10 mouse cellular contexts compared by ENCODE assay signal in genomic region chr8:121695585-121696184, GRCm38 (mm10). TPM values are rescaled to one million over a fixed set of nuclear protein-coding genes. Genes with fewer than 3 reads are reported as not detected.
DNase-seq lines count a peak whose midpoint lies in the region; ATAC-seq and TF ChIP-seq lines count a peak whose summit lies in the region.
"Had no signal": no experiment of that assay in that cellular context is flagged by ENCODE, and none has a peak within 500 bp of the region (broad histone marks: within the 10 kb centered on the region; RNA-seq: fewer than 3 reads in every experiment).

No protein-coding gene starts in this region.

- H3K4me3 ChIP-seq in myocyte: no peak overlapping the region
- H3K4me3 ChIP-seq in hindbrain, embryonic 11.5 days (ENCODE audit: low read depth, low read length): no peak overlapping the region
- H3K4me3 ChIP-seq: embryonic facial prominence, embryonic 13.5 days; stomach, embryonic 15.5 days had no signal

- no peak overlapping the region for H3K9ac ChIP-seq in hindbrain, embryonic 11.5 days (ENCODE audit: low read depth, low read length)
- H3K9ac ChIP-seq: embryonic facial prominence, embryonic 13.5 days; stomach, embryonic 15.5 days had no signal

- ATAC-seq in hindbrain, embryonic 11.5 days (ENCODE audit: low FRiP score): no peak

- no peak overlapping the region for H3K27ac ChIP-seq in hindbrain, embryonic 11.5 days (ENCODE audit: low read depth, low read length)
- H3K27ac ChIP-seq: embryonic facial prominence, embryonic 13.5 days; stomach, embryonic 15.5 days had no signal

- peaks cover 5% of the 10 kb centered on the region for H3K4me1 ChIP-seq in hindbrain, embryonic 11.5 days (replicated peaks; ENCODE audit: control insufficient read depth, insufficient read depth, low read length)

- H3K9me3 ChIP-seq in hindbrain, embryonic 11.5 days (ENCODE audit: control insufficient read depth, low read length): no peaks in the 10 kb centered on the region
- H3K9me3 ChIP-seq: embryonic facial prominence, embryonic 13.5 days; stomach, embryonic 15.5 days had no signal

- 87% methylated on average over 6 of the region's 6 CpGs for WGBS in hindbrain, embryonic 11.5 days

- H3K4me2 ChIP-seq in myocyte (ENCODE audit: low read depth): peak overlapping the region; percentile 29
- no peak overlapping the region for H3K4me2 ChIP-seq in hindbrain, embryonic 11.5 days (replicated peaks; ENCODE audit: low read depth, low read length)
- H3K4me2 ChIP-seq: embryonic facial prominence, embryonic 13.5 days; stomach, embryonic 15.5 days had no signal

- intact Hi-C loops in heart, postnatal 36 days (cut with DNase I): no loop called here

- H3K79me2 ChIP-seq in myocyte (ENCODE audit: control insufficient read depth, insufficient read depth): no peaks in the 10 kb centered on the region

- no peak overlapping the region for H3ac ChIP-seq in myocyte (ENCODE audit: control insufficient read depth, insufficient read length)

- peak; percentile 85 for DNase-seq in ovary, adult 18-20 months (ENCODE audit: low spot score)
- no peak for DNase-seq in ovary, postnatal 14 days (ENCODE audit: low spot score)
- DNase-seq in adrenal gland, postnatal 36 days: peak; percentile 83 to 90
- peak; percentile 71 for DNase-seq in heart, postnatal 36 days
- DNase-seq in c-Kit-positive CD71-positive TER-119-positive erythroid progenitor cells, embryonic 14.5 days (ENCODE audit: low spot score): no peak
- DNase-seq in spleen, postnatal 14 days (ENCODE audit: low spot score in 2 of 2): no peak
- DNase-seq in hindbrain, embryonic 11.5 days (ENCODE audit: low spot score): no peak

- no peaks in the 10 kb centered on the region for H3K27me3 ChIP-seq in myocyte (ENCODE audit: control insufficient read depth, insufficient read depth, insufficient read length)
- H3K27me3 ChIP-seq in hindbrain, embryonic 11.5 days (ENCODE audit: control insufficient read depth, insufficient read depth, low read length): no peaks in the 10 kb centered on the region
- H3K27me3 ChIP-seq: embryonic facial prominence, embryonic 13.5 days; stomach, embryonic 15.5 days had no signal

- no peak for TF ChIP-seq POLR2A in myocyte (IDR thresholded peaks at IDR 0.05; ENCODE audit: insufficient read length, low read depth)

- H3K36me3 ChIP-seq in myocyte (ENCODE audit: control insufficient read depth, insufficient read depth): no peaks in the 10 kb centered on the region
- no peaks in the 10 kb centered on the region for H3K36me3 ChIP-seq in hindbrain, embryonic 11.5 days (ENCODE audit: control insufficient read depth, insufficient read depth, low read length)
- H3K36me3 ChIP-seq: embryonic facial prominence, embryonic 13.5 days; stomach, embryonic 15.5 days had no signal

TF ChIP-seq in myocyte, 11 proteins besides CTCF, POLR2A, EP300 and RAD21:
- TF ChIP-seq CEBPB (IDR thresholded peaks at IDR 0.05; ENCODE audit: insufficient read depth, poor library complexity, severe bottlenecking) (peak; percentile 90), REST (IDR thresholded peaks at IDR 0.05; ENCODE audit: insufficient read depth, insufficient read length) (no peak), MYOG (IDR thresholded peaks at IDR 0.05; ENCODE audit: control insufficient read depth in 1 of 3, insufficient read depth in 1 of 3, insufficient read length in 2 of 3, low read depth in 2 of 3) (peak in 1 of 3 experiments; percentile 34), TCF12 (IDR thresholded peaks at IDR 0.05; ENCODE audit: insufficient read depth, poor library complexity, severe bottlenecking) (no peak), POLR2AphosphoS2 (IDR thresholded peaks at IDR 0.05; ENCODE audit: insufficient read length, low read depth) (no peak), MYOD1 (IDR thresholded peaks at IDR 0.05; ENCODE audit: control insufficient read depth in 1 of 3, insufficient read length in 2 of 3, low read depth in 2 of 3) (peak; percentile 8 to 63 (median 12)), SRF (IDR thresholded peaks at IDR 0.05; ENCODE audit: control insufficient read depth, insufficient read length, low read depth) (no peak)

RNA-seq across cellular contexts. Expression of gene Jph3, which starts 33.7 kb away (rescaled TPM):
- total RNA-seq in adrenal gland, postnatal 36 days (2021): 1 to 10 TPM; 1.1 to 1.8 TPM
- total RNA-seq in heart, postnatal 36 days (2021): under 1 TPM in 1 of 2 experiments, not detected in 1; 0.08 TPM
- polyA plus RNA-seq in myocyte (2012; fragmentation: generic; extraction: Trizol): not detected
- 11.1 and 11.2 TPM in 2 replicates for polyA plus RNA-seq in hindbrain, embryonic 11.5 days (2014; fragmentation: Nextera tagmentation; extraction: Ambion mirVana)

RNA-seq across cellular contexts. Expression of gene Zcchc14, which starts 43.0 kb away (rescaled TPM):
- 10 to 100 TPM; 43.4 to 53.4 TPM for total RNA-seq in adrenal gland, postnatal 36 days (2021)
- total RNA-seq in heart, postnatal 36 days (2021): 10 to 100 TPM; 25.3 to 33.1 TPM
- 11.9 TPM for polyA plus RNA-seq in myocyte (2012; fragmentation: generic; extraction: Trizol)
- 25.8 and 30.4 TPM in 2 replicates for polyA plus RNA-seq in hindbrain, embryonic 11.5 days (2014; fragmentation: Nextera tagmentation; extraction: Ambion mirVana)

Comparison
In these comparisons a context has a peak if more than half of its experiments do, and no peak if none do; other contexts are left out.
1. DNase-seq: peak in ovary, adult 18-20 months (single experiment), adrenal gland, postnatal 36 days (2 of 2) and heart, postnatal 36 days (2 of 2); none in ovary, postnatal 14 days (single experiment), c-Kit-positive CD71-positive TER-119-positive erythroid progenitor cells, embryonic 14.5 days (single experiment), spleen, postnatal 14 days (0 of 2) and hindbrain, embryonic 11.5 days (single experiment).